Mouse (Mus musculus) MEL (cell line): ENCODE data around the gene Cct3. TPM values are rescaled to one million over a fixed set of nuclear protein-coding genes. Genes with fewer than 3 reads are reported as not detected.
A peak's percentile ranks its signal among the peaks of the same experiment; 100 is the strongest.

Experiments used
- DNase-seq: peaks from one replicate; pipeline ENCODE4 v3.0.0; 2011; ENCODE audit warnings: low read depth, low spot score
- H3K27ac ChIP-seq: 2 replicates; pipeline ENCODE4 v1.5.1; 2012; ENCODE audit warnings: low read depth, mild to moderate bottlenecking, control low read depth, low read length, moderate library complexity; ENCODE audit not compliant: control insufficient read depth
- H3K27me3 ChIP-seq, 2 experiments: fragments of 150-350 bp in 1 of 2; sonication (generic) in 1 of 2; 2 replicates each; pipeline ENCODE4 v1.6.1; 2012; ENCODE audit warnings: low read length in 2 of 2, mild to moderate bottlenecking in 2 of 2, improper control_type of control experiment in 1 of 2, moderate library complexity in 1 of 2; ENCODE audit not compliant: insufficient read depth in 2 of 2, control insufficient read depth in 1 of 2
- H3K36me3 ChIP-seq, 2 experiments: 2 replicates each; pipeline ENCODE4 v1.6.1; 2012 to 2014; ENCODE audit warnings: low read length in 2 of 2, improper control_type of control experiment in 1 of 2, inconsistent platforms in 1 of 2, mild to moderate bottlenecking in 1 of 2; ENCODE audit not compliant: insufficient read depth in 2 of 2, control insufficient read depth in 1 of 2
- H3K4me1 ChIP-seq, 2 experiments: fragments of 150-350 bp in 1 of 2; sonication (generic) in 1 of 2; 2 replicates each; pipeline ENCODE4 v1.6.1; 2012; ENCODE audit warnings: low read length in 2 of 2, improper control_type of control experiment in 1 of 2, mild to moderate bottlenecking in 1 of 2; ENCODE audit not compliant: insufficient read depth in 2 of 2, control insufficient read depth in 1 of 2
- H3K4me3 ChIP-seq, 2 experiments: fragments of 150-350 bp in 1 of 2; sonication (generic) in 1 of 2; 2 replicates each; pipeline ENCODE4 v1.5.1; 2012; ENCODE audit warnings: low read depth in 2 of 2, low read length in 2 of 2, mild to moderate bottlenecking in 2 of 2, moderate library complexity in 2 of 2, control low read depth in 1 of 2, improper control_type of control experiment in 1 of 2; ENCODE audit not compliant: control insufficient read depth in 1 of 2, insufficient read depth in 1 of 2
- H3K79me2 ChIP-seq: 2 replicates; pipeline ENCODE4 v1.6.1; 2012; ENCODE audit warnings: mild to moderate bottlenecking, low read length, moderate library complexity; ENCODE audit not compliant: control insufficient read depth, poor library complexity, insufficient read depth
- H3K9ac ChIP-seq: 2 replicates; pipeline ENCODE4 v1.6.1; 2012; ENCODE audit warnings: low read depth, mild to moderate bottlenecking, control low read depth, low read length, moderate library complexity; ENCODE audit not compliant: control insufficient read depth, poor library complexity, severe bottlenecking
- H3K9me3 ChIP-seq: fragments of 150-350 bp; sonication (generic); replicated peaks from 2 replicates; pipeline ENCODE4 v1.6.1; 2012; ENCODE audit warnings: mild to moderate bottlenecking, low read length, improper control_type of control experiment, moderate library complexity; ENCODE audit not compliant: insufficient read depth
- CHD1 ChIP-seq: IDR thresholded peaks from 2 replicates; pipeline ENCODE4 v1.6.1; 2012; ENCODE audit warnings: low read depth, mild to moderate bottlenecking, inconsistent platforms, low read length, improper control_type of control experiment
- CHD2 ChIP-seq: IDR thresholded peaks from 2 replicates; pipeline ENCODE4 v1.6.1; 2011; ENCODE audit warnings: low read length, improper control_type of control experiment
- CTCF ChIP-seq, 3 experiments: IDR thresholded peaks in 2 of 3; conservative IDR thresholded peaks in 1 of 3; 2 replicates each; pipeline ENCODE4 v1.5.1; 2011 to 2012; ENCODE audit warnings: low read length in 3 of 3, low read depth in 2 of 3, mild to moderate bottlenecking in 2 of 3, improper control_type of control experiment in 1 of 3, inconsistent platforms in 1 of 3, mixed read lengths in 1 of 3, moderate library complexity in 1 of 3; ENCODE audit not compliant: control insufficient read depth in 1 of 3, insufficient read depth in 1 of 3, poor library complexity in 1 of 3, severe bottlenecking in 1 of 3
- EP300 ChIP-seq, 2 experiments: IDR thresholded peaks; 2 replicates each; pipeline ENCODE4 v1.6.1; 2011; ENCODE audit warnings: improper control_type of control experiment in 2 of 2, low read length in 2 of 2, low read depth in 1 of 2, mild to moderate bottlenecking in 1 of 2
- GABPA ChIP-seq: IDR thresholded peaks from 2 replicates; pipeline ENCODE4 v1.6.1; 2012; ENCODE audit warnings: low read depth, mild to moderate bottlenecking, inconsistent platforms, low read length, improper control_type of control experiment, moderate library complexity
- HCFC1 ChIP-seq: IDR thresholded peaks from 2 replicates; pipeline ENCODE4 v1.6.1; 2012; ENCODE audit warnings: low read depth, mild to moderate bottlenecking, inconsistent platforms, low read length, improper control_type of control experiment, moderate library complexity
- MAFK ChIP-seq: IDR thresholded peaks from 2 replicates; pipeline ENCODE4 v1.6.1; 2011; ENCODE audit warnings: low read depth, mild to moderate bottlenecking, low read length, improper control_type of control experiment, borderline replicate concordance
- MAX ChIP-seq: IDR thresholded peaks from 2 replicates; pipeline ENCODE4 v1.6.1; 2011; ENCODE audit warnings: low read length, improper control_type of control experiment
- MAZ ChIP-seq: IDR thresholded peaks from 2 replicates; pipeline ENCODE4 v1.6.1; 2012; ENCODE audit warnings: low read depth, mild to moderate bottlenecking, inconsistent platforms, low read length, improper control_type of control experiment
- MEF2A ChIP-seq: IDR thresholded peaks from 2 replicates; pipeline ENCODE4 v1.6.1; 2014; ENCODE audit warnings: low read depth, mild to moderate bottlenecking, inconsistent platforms, low read length, improper control_type of control experiment; ENCODE audit not compliant: poor library complexity, insufficient replicate concordance, severe bottlenecking; ENCODE audit errors: extremely low read depth
- MXI1 ChIP-seq: IDR thresholded peaks from 2 replicates; pipeline ENCODE4 v1.6.1; 2011; ENCODE audit warnings: mild to moderate bottlenecking, low read depth, low read length, improper control_type of control experiment
- NELFE ChIP-seq: IDR thresholded peaks from 2 replicates; pipeline ENCODE4 v1.6.1; 2011; ENCODE audit warnings: low read depth, low read length, improper control_type of control experiment
- POLR2A ChIP-seq, 2 experiments: IDR thresholded peaks; 2 replicates each; pipeline ENCODE4 v1.6.1; 2011 to 2012; ENCODE audit warnings: low read length in 2 of 2, mild to moderate bottlenecking in 2 of 2, control low read depth in 1 of 2, improper control_type of control experiment in 1 of 2, low read depth in 1 of 2, moderate library complexity in 1 of 2; ENCODE audit not compliant: control insufficient read depth in 1 of 2, insufficient read depth in 1 of 2, poor library complexity in 1 of 2
- POLR2AphosphoS2 ChIP-seq: IDR thresholded peaks from 2 replicates; pipeline ENCODE4 v1.6.1; 2011; ENCODE audit warnings: low read length, improper control_type of control experiment
- POLR2AphosphoS5 ChIP-seq: IDR thresholded peaks from 2 replicates; pipeline ENCODE4 v1.6.1; 2012; ENCODE audit warnings: low read depth, borderline replicate concordance, mild to moderate bottlenecking, inconsistent platforms, low read length, moderate library complexity, mixed read lengths
- RCOR1 ChIP-seq: IDR thresholded peaks from 2 replicates; pipeline ENCODE4 v1.6.1; 2012; ENCODE audit warnings: low read depth, mild to moderate bottlenecking, inconsistent platforms, low read length, improper control_type of control experiment
- TAL1 ChIP-seq: IDR thresholded peaks from 2 replicates; pipeline ENCODE4 v1.6.1; 2012; ENCODE audit warnings: mild to moderate bottlenecking, inconsistent platforms, low read length, moderate library complexity, mixed read lengths
- TBP ChIP-seq: IDR thresholded peaks from 2 replicates; pipeline ENCODE4 v1.8.0; 2011; ENCODE audit warnings: low read depth, low read length, improper control_type of control experiment
- TCF12 ChIP-seq: IDR thresholded peaks from 2 replicates; pipeline ENCODE4 v1.6.1; 2014; ENCODE audit warnings: low read depth, mild to moderate bottlenecking, inconsistent platforms, low read length, improper control_type of control experiment, moderate library complexity
- USF2 ChIP-seq, 2 experiments: IDR thresholded peaks; 2 replicates each; pipeline ENCODE4 v1.6.1; 2011 to 2012; ENCODE audit warnings: improper control_type of control experiment in 2 of 2, low read length in 2 of 2, borderline replicate concordance in 1 of 2, inconsistent platforms in 1 of 2, low read depth in 1 of 2, mild to moderate bottlenecking in 1 of 2; ENCODE audit not compliant: insufficient read depth in 1 of 2
- polyA plus RNA-seq, 2 experiments: library from polyadenylated mRNA; stranded (reverse) in 1 of 2; unstranded in 1 of 2; fragments of >175 nt in 1 of 2; fragments of >200 nt in 1 of 2; gene quantifications; 2 replicates each; pipeline versions ENCODE4 v1.2.1 to v1.2.4; 2012; ENCODE audit warnings: low replicate concordance in 2 of 2, low read depth in 1 of 2; ENCODE audit not compliant: insufficient read length in 2 of 2, insufficient read depth in 1 of 2, missing spikeins in 1 of 2
- total RNA-seq: library from RNA; depleted of rRNA; stranded (reverse); fragments of 300-350 nt; gene quantifications from 2 replicates; pipeline ENCODE4 v1.2.3, GENCODE M21; 2012

Gene Cct3
- total and polyA plus RNA-seq, 3 experiments = 777 to 1,549 (median 1,271) TPM

DNA sequence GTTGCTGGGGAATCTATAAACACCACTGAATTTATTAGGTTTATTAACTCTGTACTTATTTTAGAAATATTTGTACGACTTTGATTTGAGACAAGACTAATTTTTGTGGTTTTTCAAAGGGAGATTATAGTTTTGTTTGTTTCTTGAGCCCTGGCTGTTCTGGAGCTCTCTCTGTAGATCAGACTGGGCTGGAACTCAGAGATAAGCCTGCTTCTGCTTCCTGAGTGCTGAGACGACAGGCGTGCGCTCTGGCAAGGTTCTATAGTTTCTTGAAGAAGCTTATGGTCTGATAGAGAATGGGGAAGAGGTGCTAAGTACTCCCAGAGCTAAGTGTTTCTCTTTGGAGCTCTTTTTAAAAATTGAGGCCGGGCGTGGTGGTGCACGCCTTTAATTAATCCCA is 41.4 kb downstream of the Cct3 start (continued):
- peak; percentile 66; the same call in 1 of the 2 replicates for TF ChIP-seq HCFC1
- peak; percentile 92 to 94 for TF ChIP-seq EP300 (IDR thresholded peaks at IDR 0.05; ENCODE audit: low read depth in 1 of 2, low read length in 2 of 2)
- 0 out of 4 replicates have a peak, but pooled peaks of 1 of the 2 experiments have one; percentile 30 for TF ChIP-seq POLR2A (IDR thresholded peaks at IDR 0.05; ENCODE audit: control insufficient read depth in 1 of 2, insufficient read depth in 1 of 2, low read depth in 1 of 2, low read length in 2 of 2, poor library complexity in 1 of 2)
- peak; percentile 100 for TF ChIP-seq RCOR1
- no peak for TF ChIP-seq GABPA
- TF ChIP-seq MAZ = 0 out of 2 replicates have a peak, but pooled peaks have one; percentile 27
- peak; percentile 86 for TF ChIP-seq MAX
- TF ChIP-seq TCF12 = peak; percentile 97
- no peak; the same call in 1 of the 2 replicates for TF ChIP-seq CHD2
- peak; percentile 93 for TF ChIP-seq MXI1
- peak; percentile 76 for TF ChIP-seq TBP
- TF ChIP-seq POLR2AphosphoS5 = no peak
- TF ChIP-seq MEF2A = peak; percentile 84
- TF ChIP-seq, all 39 proteins: peak for 18

DNA sequence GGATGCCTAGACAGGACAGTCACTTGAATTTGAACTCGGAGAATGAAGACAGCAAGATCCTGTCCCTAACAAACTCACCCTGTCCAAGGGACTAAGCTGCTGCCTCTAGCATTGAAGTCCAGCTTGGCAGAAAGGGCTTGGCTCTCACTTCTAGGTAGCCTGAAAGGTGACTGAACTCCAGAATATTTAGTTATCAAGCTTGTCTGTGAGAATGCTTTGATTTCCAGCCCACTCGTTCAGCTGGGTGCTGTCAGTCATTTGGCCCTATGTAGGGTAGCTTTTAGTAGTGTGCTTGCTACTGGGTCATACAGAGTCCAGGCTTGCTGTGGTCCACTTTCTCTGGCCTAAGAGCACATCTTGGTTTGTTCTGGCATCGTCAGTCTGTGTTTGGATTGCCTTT is 42.1 kb downstream of the Cct3 start:
- H3K4me1 ChIP-seq = peaks cover 3 to 27% of the 10 kb centered on the region in 2 experiments; a peak in 3 of 4 replicates
- DNase-seq = no peak
- no peak overlapping the region for H3K9ac ChIP-seq
- H3K79me2 ChIP-seq = peaks cover 33% of the 10 kb centered on the region
- no peak overlapping the region for H3K4me3 ChIP-seq
- peaks cover 11 to 29% of the 10 kb centered on the region in 2 experiments for H3K36me3 ChIP-seq
- TF ChIP-seq TBP (no peak), CHD1 (no peak), MXI1 (no peak), MAFK (no peak), CTCF (IDR thresholded peaks at IDR 0.05 in 2 of 3, conservative IDR thresholded peaks at IDR 0.05 in 1 of 3; ENCODE audit: control insufficient read depth in 1 of 3, insufficient read depth in 1 of 3, low read depth in 2 of 3, low read length in 3 of 3, poor library complexity in 1 of 3, severe bottlenecking in 1 of 3) (no peak), NELFE (no peak), TAL1 (no peak), USF2 (IDR thresholded peaks at IDR 0.05; ENCODE audit: borderline replicate concordance in 1 of 2, insufficient read depth in 1 of 2, low read depth in 1 of 2, low read length in 2 of 2) (no peak), RCOR1 (no peak), GABPA (no peak), MAZ (no peak), POLR2AphosphoS2 (no peak)
- TF ChIP-seq, all 39 proteins: peak for 0
- Histone ChIP-seq H3K9me3 (no peaks in the 10 kb centered on the region), H3K27ac (0 out of 2 replicates have a peak overlapping the region, but pooled peaks have one; percentile 5), H3K27me3 (no peaks in the 10 kb centered on the region)
